Mouse (Mus musculus): ENCODE measurements around the gene Slc29a4. TPM values are rescaled to one million over a fixed set of nuclear protein-coding genes. Genes with fewer than 3 reads are reported as not detected.

The Slc29a4 gene
- polyA plus RNA-seq, 1 experiment, result 9.9 TPM

DNA sequence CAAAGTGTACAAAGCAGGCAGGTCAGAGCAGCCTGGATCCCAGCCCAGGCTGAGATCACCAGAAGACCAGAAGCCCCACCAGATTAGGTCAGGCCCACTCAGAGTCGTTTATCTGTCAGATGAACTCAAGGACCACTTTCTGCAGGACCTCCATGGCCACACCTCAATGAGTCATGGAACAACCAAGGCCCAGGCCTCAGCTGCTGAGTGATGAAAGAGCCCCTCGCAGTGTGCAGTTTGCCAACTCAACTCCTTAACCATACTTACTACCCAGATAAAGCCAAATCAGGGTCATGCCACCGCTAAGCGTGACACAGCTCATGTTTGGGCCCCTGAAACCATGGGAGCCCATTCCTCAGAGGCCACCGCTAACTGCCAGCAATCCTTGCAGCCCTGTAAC, 15.4 kb downstream of the Slc29a4 start:
- Histone ChIP-seq H3K27me3 (ENCODE audit: control insufficient read depth, insufficient read depth, low read length, poor library complexity, severe bottlenecking) (no peaks in the 10 kb centered on the region), H3K27ac (ENCODE audit: insufficient read depth, low read length) (no peak overlapping the region), H3K9me3 (replicated peaks; ENCODE audit: control insufficient read depth, insufficient read depth, low read length, poor library complexity, severe bottlenecking) (peaks cover 2% of the 10 kb centered on the region; the same call in 1 of the 2 replicates), H3K36me3 (ENCODE audit: control insufficient read depth, insufficient read depth, low read length, poor library complexity, severe bottlenecking) (no peaks in the 10 kb centered on the region), H3K9ac (ENCODE audit: low read depth, poor library complexity, severe bottlenecking) (no peak overlapping the region), H3K4me3 (ENCODE audit: low read depth, low read length) (no peak overlapping the region), H3K4me1 (ENCODE audit: control insufficient read depth, insufficient read depth, low read length) (no peaks in the 10 kb centered on the region)
- TF ChIP-seq CTCF (IDR thresholded peaks at IDR 0.05; ENCODE audit: low read depth, low read length), result no peak
- no peak for TF ChIP-seq POLR2A (IDR thresholded peaks at IDR 0.05; ENCODE audit: insufficient read depth, low read length)
- no peak for TF ChIP-seq EP300 (IDR thresholded peaks at IDR 0.05; ENCODE audit: insufficient read depth, low read depth, low read length)

DNA sequence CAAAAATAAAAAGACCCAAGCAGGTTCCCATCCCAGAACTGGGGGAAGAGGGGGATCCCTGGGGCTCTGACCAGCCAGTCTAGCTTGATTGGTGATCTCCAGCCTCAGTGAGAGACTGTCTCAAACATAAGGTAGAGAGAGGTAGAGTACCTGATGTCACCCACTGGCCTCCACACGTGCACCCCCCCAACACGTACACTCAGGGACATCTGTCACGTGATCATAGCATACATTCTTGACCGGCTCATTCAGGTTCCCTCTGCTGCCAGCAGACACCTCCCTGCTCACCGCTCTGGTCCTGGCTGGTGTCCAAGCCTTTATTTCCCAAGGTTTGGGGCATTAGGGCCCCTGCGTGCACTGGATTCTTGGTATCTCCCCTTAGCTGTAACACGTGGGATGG, 17.1 kb downstream of the Slc29a4 start:
- Histone ChIP-seq H3K4me1 (ENCODE audit: control insufficient read depth, insufficient read depth, low read length) (no peaks in the 10 kb centered on the region), H3K36me3 (ENCODE audit: control insufficient read depth, insufficient read depth, low read length, poor library complexity, severe bottlenecking) (no peaks in the 10 kb centered on the region), H3K27me3 (ENCODE audit: control insufficient read depth, insufficient read depth, low read length, poor library complexity, severe bottlenecking) (no peaks in the 10 kb centered on the region), H3K27ac (ENCODE audit: insufficient read depth, low read length) (no peak overlapping the region), H3K9ac (ENCODE audit: low read depth, poor library complexity, severe bottlenecking) (no peak overlapping the region), H3K9me3 (replicated peaks; ENCODE audit: control insufficient read depth, insufficient read depth, low read length, poor library complexity, severe bottlenecking) (peaks cover 2% of the 10 kb centered on the region; the same call in 1 of the 2 replicates), H3K4me3 (ENCODE audit: low read depth, low read length) (no peak overlapping the region)
- TF ChIP-seq EP300 (IDR thresholded peaks at IDR 0.05; ENCODE audit: insufficient read depth, low read depth, low read length) (no peak), POLR2A (IDR thresholded peaks at IDR 0.05; ENCODE audit: insufficient read depth, low read length) (no peak), CTCF (IDR thresholded peaks at IDR 0.05; ENCODE audit: low read depth, low read length) (no peak)

DNA sequence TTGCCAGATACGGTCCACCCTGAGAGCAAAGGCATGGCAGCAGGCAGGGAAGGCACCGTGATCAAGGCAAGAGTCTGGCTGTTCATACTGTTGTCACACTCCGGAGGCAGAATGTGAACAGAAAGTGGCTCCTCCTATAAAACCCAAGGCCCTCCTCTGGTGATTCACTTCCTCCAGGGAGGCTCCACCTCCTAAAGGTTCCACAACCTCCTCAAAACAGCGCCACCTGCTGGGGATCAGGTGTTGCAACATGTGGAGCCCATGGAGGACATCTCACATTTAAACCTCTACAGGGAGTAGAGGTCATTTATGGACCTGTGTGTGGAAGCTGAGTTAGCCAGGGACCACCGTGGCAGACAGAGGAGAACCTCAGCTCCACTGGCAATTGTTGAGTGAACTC, 20.1 kb downstream of the Slc29a4 start:
- TF ChIP-seq EP300 (IDR thresholded peaks at IDR 0.05; ENCODE audit: insufficient read depth, low read depth, low read length), result no peak
- TF ChIP-seq CTCF (IDR thresholded peaks at IDR 0.05; ENCODE audit: low read depth, low read length), result peak; percentile 26
- Histone ChIP-seq H3K4me1 (ENCODE audit: control insufficient read depth, insufficient read depth, low read length) (peaks cover 3% of the 10 kb centered on the region), H3K27ac (ENCODE audit: insufficient read depth, low read length) (no peak overlapping the region), H3K9me3 (replicated peaks; ENCODE audit: control insufficient read depth, insufficient read depth, low read length, poor library complexity, severe bottlenecking) (peaks cover 2% of the 10 kb centered on the region; the same call in 1 of the 2 replicates), H3K9ac (ENCODE audit: low read depth, poor library complexity, severe bottlenecking) (no peak overlapping the region), H3K36me3 (ENCODE audit: control insufficient read depth, insufficient read depth, low read length, poor library complexity, severe bottlenecking) (no peaks in the 10 kb centered on the region), H3K4me3 (ENCODE audit: low read depth, low read length) (no peak overlapping the region), H3K27me3 (ENCODE audit: control insufficient read depth, insufficient read depth, low read length, poor library complexity, severe bottlenecking) (no peaks in the 10 kb centered on the region)

DNA sequence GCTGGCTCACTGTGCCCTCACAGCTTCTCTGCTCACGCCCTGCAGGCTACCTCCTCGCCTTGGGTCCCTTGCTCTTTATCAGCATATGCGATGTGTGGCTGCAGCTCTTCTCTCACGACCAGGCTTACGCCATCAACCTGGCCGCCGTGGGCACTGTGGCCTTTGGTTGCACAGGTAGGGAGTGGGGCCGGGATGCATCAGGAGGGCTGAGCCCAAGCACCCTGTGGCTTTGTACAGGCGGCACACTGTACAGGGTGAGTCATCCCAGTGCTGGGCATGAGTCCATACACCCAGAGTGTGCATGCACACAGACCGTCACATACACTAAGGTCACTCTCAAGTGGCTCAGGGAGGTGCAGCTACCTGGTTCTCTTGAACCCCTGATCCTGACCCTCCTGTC, 21.7 kb downstream of the Slc29a4 start:
- Histone ChIP-seq H3K36me3 (ENCODE audit: control insufficient read depth, insufficient read depth, low read length, poor library complexity, severe bottlenecking) (no peaks in the 10 kb centered on the region), H3K9me3 (replicated peaks; ENCODE audit: control insufficient read depth, insufficient read depth, low read length, poor library complexity, severe bottlenecking) (peaks cover 2% of the 10 kb centered on the region; the same call in 1 of the 2 replicates)
- no peak for TF ChIP-seq CTCF (IDR thresholded peaks at IDR 0.05; ENCODE audit: low read depth, low read length)
- TF ChIP-seq EP300 (IDR thresholded peaks at IDR 0.05; ENCODE audit: insufficient read depth, low read depth, low read length), result no peak
- TF ChIP-seq POLR2A (IDR thresholded peaks at IDR 0.05; ENCODE audit: insufficient read depth, low read length), result no peak

DNA sequence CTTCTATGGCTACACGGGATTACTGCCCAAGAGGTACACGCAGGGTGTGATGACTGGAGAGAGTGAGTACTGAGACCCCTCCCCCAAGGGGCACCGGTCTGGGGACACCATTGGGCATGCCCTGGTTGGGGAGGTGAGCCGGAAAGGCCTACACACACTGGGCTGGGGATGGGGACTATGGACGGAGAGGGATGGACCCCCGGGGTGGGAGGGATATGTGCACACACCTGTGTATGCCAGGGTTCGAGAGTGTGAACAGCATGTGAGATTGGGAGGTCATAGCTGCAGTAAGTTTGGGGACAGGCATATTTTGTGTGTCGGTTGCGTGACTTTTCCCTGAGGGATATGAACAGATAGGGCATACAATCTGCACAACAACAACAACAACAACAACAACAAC, 22.7 kb downstream of the Slc29a4 start:
- H3K27me3 ChIP-seq (ENCODE audit: control insufficient read depth, insufficient read depth, low read length, poor library complexity, severe bottlenecking), result no peaks in the 10 kb centered on the region
- no peak overlapping the region for H3K4me3 ChIP-seq (ENCODE audit: low read depth, low read length)
- H3K9ac ChIP-seq (ENCODE audit: low read depth, poor library complexity, severe bottlenecking), result no peak overlapping the region
- no peaks in the 10 kb centered on the region for H3K36me3 ChIP-seq (ENCODE audit: control insufficient read depth, insufficient read depth, low read length, poor library complexity, severe bottlenecking)
- peaks cover 3% of the 10 kb centered on the region for H3K4me1 ChIP-seq (ENCODE audit: control insufficient read depth, insufficient read depth, low read length)
- no peak overlapping the region for H3K27ac ChIP-seq (ENCODE audit: insufficient read depth, low read length)
- H3K9me3 ChIP-seq (replicated peaks; ENCODE audit: control insufficient read depth, insufficient read depth, low read length, poor library complexity, severe bottlenecking), result peaks cover 2% of the 10 kb centered on the region; the same call in 1 of the 2 replicates
- TF ChIP-seq POLR2A (IDR thresholded peaks at IDR 0.05; ENCODE audit: insufficient read depth, low read length) (no peak), EP300 (IDR thresholded peaks at IDR 0.05; ENCODE audit: insufficient read depth, low read depth, low read length) (no peak), CTCF (IDR thresholded peaks at IDR 0.05; ENCODE audit: low read depth, low read length) (no peak)

More for the DNA sequence above, 21.7 kb downstream of the Slc29a4 start:
- Histone ChIP-seq H3K27ac (ENCODE audit: insufficient read depth, low read length) (no peak overlapping the region), H3K4me3 (ENCODE audit: low read depth, low read length) (no peak overlapping the region), H3K9ac (ENCODE audit: low read depth, poor library complexity, severe bottlenecking) (no peak overlapping the region), H3K27me3 (ENCODE audit: control insufficient read depth, insufficient read depth, low read length, poor library complexity, severe bottlenecking) (no peaks in the 10 kb centered on the region), H3K4me1 (ENCODE audit: control insufficient read depth, insufficient read depth, low read length) (peaks cover 3% of the 10 kb centered on the region)

DNA sequence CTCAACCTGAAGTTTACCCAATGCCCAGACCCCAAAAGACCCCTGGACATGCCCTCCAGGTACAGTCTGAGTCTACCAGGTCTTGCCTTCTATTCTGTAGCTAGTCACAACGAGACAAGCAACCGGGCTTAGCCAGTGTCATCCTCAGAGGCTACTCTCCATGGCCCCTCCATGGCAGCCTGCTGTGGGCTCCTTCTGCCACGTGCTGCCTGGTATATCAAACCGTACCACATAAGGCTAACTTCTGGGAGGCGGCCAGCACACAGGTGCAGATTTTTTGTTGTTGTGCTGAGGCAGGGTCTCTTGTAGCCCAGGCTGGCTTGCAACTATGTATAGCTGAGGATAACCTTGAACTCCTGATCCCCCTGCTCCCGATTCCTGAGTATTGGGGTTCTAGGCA, 23.7 kb downstream of the Slc29a4 start:
- peaks cover 3% of the 10 kb centered on the region for H3K4me1 ChIP-seq (ENCODE audit: control insufficient read depth, insufficient read depth, low read length)
- no peak overlapping the region for H3K27ac ChIP-seq (ENCODE audit: insufficient read depth, low read length)
- no peak for TF ChIP-seq EP300 (IDR thresholded peaks at IDR 0.05; ENCODE audit: insufficient read depth, low read depth, low read length)
- no peak for TF ChIP-seq CTCF (IDR thresholded peaks at IDR 0.05; ENCODE audit: low read depth, low read length)
- no peak for TF ChIP-seq POLR2A (IDR thresholded peaks at IDR 0.05; ENCODE audit: insufficient read depth, low read length)
- no peak overlapping the region for H3K9ac ChIP-seq (ENCODE audit: low read depth, poor library complexity, severe bottlenecking)
- no peaks in the 10 kb centered on the region for H3K36me3 ChIP-seq (ENCODE audit: control insufficient read depth, insufficient read depth, low read length, poor library complexity, severe bottlenecking)
- H3K4me3 ChIP-seq (ENCODE audit: low read depth, low read length), result no peak overlapping the region
- H3K27me3 ChIP-seq (ENCODE audit: control insufficient read depth, insufficient read depth, low read length, poor library complexity, severe bottlenecking), result no peaks in the 10 kb centered on the region
- peaks cover 2% of the 10 kb centered on the region; the same call in 1 of the 2 replicates for H3K9me3 ChIP-seq (replicated peaks; ENCODE audit: control insufficient read depth, insufficient read depth, low read length, poor library complexity, severe bottlenecking)
